21 mouse cellular contexts compared by ENCODE assay signal in the genomic region with DNA sequence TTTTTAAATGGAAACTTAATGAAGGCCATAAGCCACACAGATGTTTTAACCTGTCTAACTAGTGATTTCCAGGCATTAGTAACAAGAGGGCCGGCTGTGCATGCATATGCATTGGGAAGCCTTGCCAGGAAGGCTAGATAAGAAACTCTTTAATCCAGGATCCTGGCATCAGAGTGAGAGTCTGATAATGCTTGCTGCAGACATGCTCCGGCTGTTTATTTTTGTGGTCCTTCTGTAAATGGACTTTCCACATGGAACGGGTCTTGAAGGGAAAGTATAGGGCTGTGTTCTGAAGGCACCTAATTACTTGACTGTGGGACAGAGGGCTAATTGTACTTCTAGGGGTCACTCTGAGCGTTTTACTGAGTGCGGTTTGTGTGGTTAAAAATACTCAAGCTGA.
DNase-seq lines count a peak whose midpoint lies in the region; ATAC-seq and TF ChIP-seq lines count a peak whose summit lies in the region.
"Had no signal": no experiment of that assay in that cellular context is flagged by ENCODE, and none has a peak within 500 bp of the region (broad histone marks: within the 10 kb centered on the region; RNA-seq: fewer than 3 reads in every experiment).

No protein-coding gene starts in this region.

- TF ChIP-seq CTCF in lung, adult 2 months (IDR thresholded peaks at IDR 0.05; ENCODE audit: insufficient read depth, low read length), result no peak

- no peak overlapping the region for H3K4me3 ChIP-seq in heart, embryonic 15.5 days
- H3K4me3 ChIP-seq in lung, adult 2 months (replicated peaks; ENCODE audit: extremely low read depth, low read depth, low read length), result no peak overlapping the region
- no peak overlapping the region for H3K4me3 ChIP-seq in neural tube, embryonic 15.5 days (replicated peaks)
- H3K4me3 ChIP-seq: embryonic facial prominence, embryonic 12.5 days; hindbrain, embryonic 15.5 days; midbrain, embryonic 15.5 days had no signal

- no peak overlapping the region for H3K4me2 ChIP-seq in heart, embryonic 15.5 days
- H3K4me2 ChIP-seq in neural tube, embryonic 15.5 days, result no peak overlapping the region
- H3K4me2 ChIP-seq: embryonic facial prominence, embryonic 12.5 days; hindbrain, embryonic 15.5 days; midbrain, embryonic 15.5 days had no signal

- 11% methylated on average over 5 of the region's 5 CpGs for WGBS in heart, embryonic 15.5 days
- 26% methylated on average over 5 of the region's 5 CpGs for WGBS in lung, adult 2 months
- 53% methylated on average over 5 of the region's 5 CpGs for WGBS in neural tube, embryonic 15.5 days

- no peaks in the 10 kb centered on the region for H3K36me3 ChIP-seq in heart, embryonic 15.5 days
- H3K36me3 ChIP-seq in neural tube, embryonic 15.5 days, result no peaks in the 10 kb centered on the region
- H3K36me3 ChIP-seq: embryonic facial prominence, embryonic 12.5 days; hindbrain, embryonic 15.5 days; midbrain, embryonic 15.5 days had no signal

- H3K9me3 ChIP-seq in heart, embryonic 15.5 days (replicated peaks), result no peaks in the 10 kb centered on the region
- no peaks in the 10 kb centered on the region for H3K9me3 ChIP-seq in neural tube, embryonic 15.5 days (replicated peaks)
- H3K9me3 ChIP-seq: embryonic facial prominence, embryonic 12.5 days; hindbrain, embryonic 15.5 days; midbrain, embryonic 15.5 days had no signal

- intact Hi-C loops in heart, postnatal 25 days (cut with DNase I), result no loop called here

- peak; percentile 58 for ATAC-seq in heart, embryonic 15.5 days (replicated peaks; ENCODE audit: insufficient number of reproducible peaks, insufficient read depth, low FRiP score, low read depth)
- ATAC-seq in neural tube, embryonic 15.5 days (ENCODE audit: low FRiP score), result 0 out of 2 replicates have a peak, but pooled peaks have one; percentile 19
- ATAC-seq: midbrain, embryonic 15.5 days had no signal

- TF ChIP-seq POLR2A in lung, adult 2 months (IDR thresholded peaks at IDR 0.05; ENCODE audit: borderline replicate concordance, extremely low read depth, low read depth, low read length), result no peak

- peak; percentile 14 for DNase-seq in embryo, embryonic 10.5 days (ENCODE audit: low spot score)
- no peak for DNase-seq in embryo, embryonic 9.5 days (ENCODE audit: extremely low spot score)
- DNase-seq in heart, postnatal 25 days (ENCODE audit: low spot score), result no peak
- DNase-seq in lung, postnatal 10 days, result peak; percentile 9
- DNase-seq in lung, adult 2 months, result no peak
- DNase-seq in MN1 (ENCODE audit: low spot score), result no peak
- DNase-seq: adrenal gland, postnatal 14 days; cerebellum, adult 9-11 months; gastrocnemius, postnatal 14 days; kidney, adult 18-20 months; kidney, postnatal 36 days; layer of hippocampus, postnatal 36 days; liver; right cerebral cortex, postnatal 14 days; thymus, postnatal 36 days had no signal

- no peaks in the 10 kb centered on the region for H3K27me3 ChIP-seq in heart, embryonic 15.5 days
- H3K27me3 ChIP-seq in neural tube, embryonic 15.5 days (replicated peaks), result no peaks in the 10 kb centered on the region
- H3K27me3 ChIP-seq: embryonic facial prominence, embryonic 12.5 days; hindbrain, embryonic 15.5 days; midbrain, embryonic 15.5 days had no signal

- H3K9ac ChIP-seq in heart, embryonic 15.5 days, result no peak overlapping the region
- no peak overlapping the region for H3K9ac ChIP-seq in neural tube, embryonic 15.5 days (replicated peaks)
- H3K9ac ChIP-seq: embryonic facial prominence, embryonic 12.5 days; hindbrain, embryonic 15.5 days; midbrain, embryonic 15.5 days had no signal

- peaks cover 25% of the 10 kb centered on the region for H3K4me1 ChIP-seq in heart, embryonic 15.5 days (replicated peaks)
- no peaks in the 10 kb centered on the region for H3K4me1 ChIP-seq in lung, adult 2 months (ENCODE audit: control insufficient read depth, insufficient read depth, low read length)
- 0 out of 2 replicates have a peak, but pooled peaks cover 9% of the 10 kb centered on the region for H3K4me1 ChIP-seq in neural tube, embryonic 15.5 days
- H3K4me1 ChIP-seq: embryonic facial prominence, embryonic 12.5 days; midbrain, embryonic 15.5 days had no signal

- peak overlapping the region; percentile 26 for H3K27ac ChIP-seq in heart, embryonic 15.5 days
- H3K27ac ChIP-seq in neural tube, embryonic 15.5 days (replicated peaks), result no peak overlapping the region
- H3K27ac ChIP-seq: embryonic facial prominence, embryonic 12.5 days; hindbrain, embryonic 15.5 days; macrophage; midbrain, embryonic 15.5 days had no signal

Comparison
In these comparisons a context has a peak if more than half of its experiments do, and no peak if none do; other contexts are left out.
1. DNase-seq: peak in embryo, embryonic 10.5 days (single experiment) and lung, postnatal 10 days (single experiment); none in embryo, embryonic 9.5 days (single experiment), heart, postnatal 25 days (single experiment), lung, adult 2 months (single experiment) and MN1 (single experiment).